Mouse (Mus musculus): ENCODE measurements around the gene Cacna1a. TPM values are rescaled to one million over a fixed set of nuclear protein-coding genes. Genes with fewer than 3 reads are reported as not detected.

Cacna1a gene
- 100 to 1,000 TPM; 288 to 326 TPM for total RNA-seq (2021)
- long read RNA-seq, experiment 1, partial matches to known transcripts, result 7 of 16 reads
- long read RNA-seq, experiment 1, other reads (novel, unspliced or antisense), result 9 of 16 reads
- long read RNA-seq, experiment 2, partial matches to known transcripts, result 11 of 17 reads
- long read RNA-seq, experiment 2, other reads (novel, unspliced or antisense), result 6 of 17 reads

GRCm38 (mm10) chr8:84388275-84388674 is at the start of gene Cacna1a:
Cacna1a (plus strand) TSS chr8:84388440.
- DNase-seq (ENCODE audit: low spot score in 2 of 2), result no peak
- intact Hi-C loops (cut with DNase I), result no loop called here

GRCm38 (mm10) chr8:84338493-84338892 is 49.7 kb upstream of the Cacna1a start:
- intact Hi-C loops (cut with DNase I), result loop anchor here (5.0 kb wide), 1 partner anchor 41 kb away; no protein-coding TSS in a partner anchor
- DNase-seq (ENCODE audit: low spot score in 2 of 2), result peak; percentile 21 to 37

GRCm38 (mm10) chr8:84339320-84339719 is 48.9 kb upstream of the Cacna1a start:
- intact Hi-C loops (cut with DNase I), result loop anchor here (5.0 kb wide), 1 partner anchor 42 kb away; no protein-coding TSS in a partner anchor
- no peak for DNase-seq (ENCODE audit: low spot score in 2 of 2)

- DNase-seq (ENCODE audit: low spot score in 2 of 2), result no peak
- intact Hi-C loops (cut with DNase I), result loop anchor here (5.0 kb wide), 1 partner anchor 43 kb away; no protein-coding TSS in a partner anchor
Observed at GRCm38 (mm10) chr8:84339867-84340266, 48.4 kb upstream of the Cacna1a start.

- intact Hi-C loops (cut with DNase I), result no loop called here
- no peak for DNase-seq (ENCODE audit: low spot score in 2 of 2)
Observed at GRCm38 (mm10) chr8:84340671-84341070, 47.6 kb upstream of the Cacna1a start.

GRCm38 (mm10) chr8:84345493-84345892 is 42.7 kb upstream of the Cacna1a start:
- no peak for DNase-seq (ENCODE audit: low spot score in 2 of 2)
- intact Hi-C loops (cut with DNase I), result no loop called here

- DNase-seq (ENCODE audit: low spot score in 2 of 2), result no peak
- intact Hi-C loops (cut with DNase I), result no loop called here
Observed at GRCm38 (mm10) chr8:84346421-84346820, 41.8 kb upstream of the Cacna1a start.

- DNase-seq (ENCODE audit: low spot score in 2 of 2), result no peak
- intact Hi-C loops (cut with DNase I), result no loop called here
Observed at GRCm38 (mm10) chr8:84349526-84349925, 38.7 kb upstream of the Cacna1a start.

- intact Hi-C loops (cut with DNase I), result loop anchor here (10.0 kb wide), 2 partner anchors 166 to 316 kb away; partner anchors contain the start of gene Nanos3
- no peak for DNase-seq (ENCODE audit: low spot score in 2 of 2)
Observed at GRCm38 (mm10) chr8:84350960-84351359, 37.3 kb upstream of the Cacna1a start.

GRCm38 (mm10) chr8:84356482-84356881 is 31.8 kb upstream of the Cacna1a start:
- intact Hi-C loops (cut with DNase I), result loop anchor here (10.0 kb wide), 2 partner anchors 172 to 322 kb away; partner anchors contain the start of gene Nanos3
- no peak for DNase-seq (ENCODE audit: low spot score in 2 of 2)

- peak; percentile 61 to 79 for DNase-seq (ENCODE audit: low spot score in 2 of 2)
- intact Hi-C loops (cut with DNase I), result loop anchor here (1.0 to 10.0 kb wide), 3 partner anchors 66 to 323 kb away; partner anchors contain the start of gene Nanos3
Observed at GRCm38 (mm10) chr8:84357631-84358371, 30.4 kb upstream of the Cacna1a start.

- intact Hi-C loops (cut with DNase I), result loop anchor here (2.0 to 5.0 kb wide), 3 partner anchors 149 to 209 kb away; no protein-coding TSS in a partner anchor
- DNase-seq (ENCODE audit: low spot score in 2 of 2), result peak; percentile 77 to 85
Observed at GRCm38 (mm10) chr8:84363428-84364134, 24.7 kb upstream of the Cacna1a start.

GRCm38 (mm10) chr8:84365197-84365596 is 23.0 kb upstream of the Cacna1a start:
- DNase-seq (ENCODE audit: low spot score in 2 of 2), result no peak
- intact Hi-C loops (cut with DNase I), result no loop called here

- no peak for DNase-seq (ENCODE audit: low spot score in 2 of 2)
- intact Hi-C loops (cut with DNase I), result no loop called here
Observed at GRCm38 (mm10) chr8:84370972-84371371, 17.3 kb upstream of the Cacna1a start.

GRCm38 (mm10) chr8:84375038-84375437 is 13.2 kb upstream of the Cacna1a start:
- intact Hi-C loops (cut with DNase I), result no loop called here
- DNase-seq (ENCODE audit: low spot score in 2 of 2), result peak in 1 of 2 experiments; percentile 25

GRCm38 (mm10) chr8:84375803-84376202 is 12.4 kb upstream of the Cacna1a start:
- intact Hi-C loops (cut with DNase I), result no loop called here
- no peak for DNase-seq (ENCODE audit: low spot score in 2 of 2)

- DNase-seq (ENCODE audit: low spot score in 2 of 2), result no peak
- intact Hi-C loops (cut with DNase I), result no loop called here
Observed at GRCm38 (mm10) chr8:84376564-84376963, 11.7 kb upstream of the Cacna1a start.

GRCm38 (mm10) chr8:84381676-84382075 is 6.6 kb upstream of the Cacna1a start:
- no peak for DNase-seq (ENCODE audit: low spot score in 2 of 2)
- intact Hi-C loops (cut with DNase I), result no loop called here

- no peak for DNase-seq (ENCODE audit: low spot score in 2 of 2)
- intact Hi-C loops (cut with DNase I), result no loop called here
Observed at GRCm38 (mm10) chr8:84388773-84389172, 533 bp downstream of the Cacna1a start.

GRCm38 (mm10) chr8:84389173-84389572 is 933 bp downstream of the Cacna1a start:
- DNase-seq (ENCODE audit: low spot score in 2 of 2), result no peak
- intact Hi-C loops (cut with DNase I), result no loop called here

Measured in left cerebral cortex, postnatal 14 days (tissue).